Mouse (Mus musculus) forebrain, embryonic 13.5 days (tissue): ENCODE measurements around the gene Fnbp1l. TPM values are rescaled to one million over a fixed set of nuclear protein-coding genes. Genes with fewer than 3 reads are reported as not detected.

Experiments
- ATAC-seq: fragments of 200-750 bp; cut with Nextera tagmentation; 2 replicates; pipeline ENCODE4 v1.8.0; 2017
- H3K27ac ChIP-seq: fragments of 300-500 bp; sonication (generic); 2 replicates; pipeline ENCODE4 v1.5.1; 2015; ENCODE audit warnings: inconsistent platforms, mild to moderate bottlenecking, moderate library complexity
- H3K27me3 ChIP-seq: fragments of 300-500 bp; sonication (generic); 2 replicates; pipeline ENCODE4 v1.6.1; 2015; ENCODE audit warnings: mild to moderate bottlenecking, inconsistent platforms
- H3K36me3 ChIP-seq: fragments of 300-500 bp; sonication (generic); 2 replicates; pipeline ENCODE4 v1.6.1; 2015; ENCODE audit warnings: mild to moderate bottlenecking, inconsistent platforms; ENCODE audit not compliant: poor library complexity, severe bottlenecking
- H3K4me1 ChIP-seq: fragments of 300-500 bp; sonication (generic); 2 replicates; pipeline ENCODE4 v1.6.1; 2015; ENCODE audit warnings: inconsistent platforms
- H3K4me2 ChIP-seq: fragments of 300-500 bp; sonication (generic); 2 replicates; pipeline ENCODE4 v1.6.1; 2015; ENCODE audit warnings: inconsistent platforms, mild to moderate bottlenecking, moderate library complexity
- H3K4me3 ChIP-seq: fragments of 300-500 bp; sonication (generic); 2 replicates; pipeline ENCODE4 v1.5.1; 2015; ENCODE audit warnings: mild to moderate bottlenecking, inconsistent platforms
- H3K9ac ChIP-seq: fragments of 300-500 bp; sonication (generic); 2 replicates; pipeline ENCODE4 v1.6.1; 2015; ENCODE audit warnings: mild to moderate bottlenecking, inconsistent platforms
- H3K9me3 ChIP-seq: fragments of 300-500 bp; sonication (generic); replicated peaks from 2 replicates; pipeline ENCODE4 v1.6.1; 2016; ENCODE audit warnings: inconsistent platforms
- WGBS: fragments of 180-500 bp; shearing (Covaris S2); methylation state at CpG from one replicate; pipeline ENCODE4 v1.1.7; 2015; 5-methylcytosine and 5-hydroxymethylcytosine counted together
- polyA plus RNA-seq: library from polyadenylated mRNA; unstranded; fragments of >200 nt; fragmentation: Nextera tagmentation; extraction: Ambion mirVana; gene quantifications from 2 replicates; pipeline ENCODE4 v1.2.1, GENCODE M21; 2015

Gene Fnbp1l
- polyA plus RNA-seq, 1 experiment from 2014 or later = 181 TPM

DNA sequence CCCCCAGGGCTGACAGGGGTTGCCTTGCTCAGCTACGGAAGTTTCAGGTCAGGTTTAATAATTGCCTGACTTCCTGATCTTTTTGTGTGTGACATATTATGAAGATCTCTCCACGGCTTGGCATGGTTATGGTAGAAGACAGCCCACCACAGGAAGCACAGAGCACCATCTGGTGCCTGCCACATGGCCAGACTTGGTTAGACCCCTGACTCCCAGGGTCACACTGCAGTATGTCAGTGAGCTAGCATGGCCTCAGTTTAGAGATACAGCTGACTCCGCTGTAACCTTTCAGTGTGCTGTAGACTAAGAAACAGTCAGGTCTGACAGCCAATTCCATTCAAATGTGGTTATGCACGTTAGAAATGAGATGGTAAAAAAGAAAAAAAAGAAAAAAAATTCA, 101.8 kb downstream of the Fnbp1l start:
- no peak for ATAC-seq
- no peak overlapping the region; the same call in 1 of the 2 replicates for H3K27ac ChIP-seq
- WGBS = 75% methylated on average over 4 of the region's 4 CpGs

DNA sequence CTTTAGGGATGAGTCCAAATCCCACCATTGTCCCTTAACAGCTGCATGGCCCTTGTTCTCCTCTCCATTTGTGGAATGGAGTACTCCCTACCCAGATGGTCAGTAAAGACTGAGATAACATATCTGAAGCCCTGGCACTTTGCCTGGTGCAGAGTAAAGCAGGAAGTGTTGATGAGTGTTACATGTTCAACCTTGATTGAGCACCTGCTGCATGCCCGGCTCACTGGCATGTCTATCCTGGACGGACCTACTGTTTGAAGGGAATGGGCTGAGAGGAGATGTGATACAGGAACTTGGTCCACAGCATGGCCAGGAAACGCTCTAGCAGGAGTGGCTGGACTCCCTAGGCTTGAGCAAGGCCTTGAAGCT, 103.2 kb downstream of the Fnbp1l start:
- Histone ChIP-seq H3K4me2 (no peak overlapping the region), H3K36me3 (no peaks in the 10 kb centered on the region), H3K9me3 (no peaks in the 10 kb centered on the region), H3K9ac (no peak overlapping the region), H3K4me3 (no peak overlapping the region), H3K27ac (no peak overlapping the region), H3K27me3 (no peaks in the 10 kb centered on the region), H3K4me1 (peaks cover 26% of the 10 kb centered on the region)
- WGBS = 93% methylated on average over 3 of the region's 3 CpGs
- no peak for ATAC-seq

More for the DNA sequence above, 101.8 kb downstream of the Fnbp1l start:
- Histone ChIP-seq H3K4me3 (no peak overlapping the region), H3K9ac (no peak overlapping the region), H3K4me1 (peaks cover 26% of the 10 kb centered on the region), H3K9me3 (no peaks in the 10 kb centered on the region), H3K4me2 (no peak overlapping the region), H3K36me3 (no peaks in the 10 kb centered on the region), H3K27me3 (no peaks in the 10 kb centered on the region)

DNA sequence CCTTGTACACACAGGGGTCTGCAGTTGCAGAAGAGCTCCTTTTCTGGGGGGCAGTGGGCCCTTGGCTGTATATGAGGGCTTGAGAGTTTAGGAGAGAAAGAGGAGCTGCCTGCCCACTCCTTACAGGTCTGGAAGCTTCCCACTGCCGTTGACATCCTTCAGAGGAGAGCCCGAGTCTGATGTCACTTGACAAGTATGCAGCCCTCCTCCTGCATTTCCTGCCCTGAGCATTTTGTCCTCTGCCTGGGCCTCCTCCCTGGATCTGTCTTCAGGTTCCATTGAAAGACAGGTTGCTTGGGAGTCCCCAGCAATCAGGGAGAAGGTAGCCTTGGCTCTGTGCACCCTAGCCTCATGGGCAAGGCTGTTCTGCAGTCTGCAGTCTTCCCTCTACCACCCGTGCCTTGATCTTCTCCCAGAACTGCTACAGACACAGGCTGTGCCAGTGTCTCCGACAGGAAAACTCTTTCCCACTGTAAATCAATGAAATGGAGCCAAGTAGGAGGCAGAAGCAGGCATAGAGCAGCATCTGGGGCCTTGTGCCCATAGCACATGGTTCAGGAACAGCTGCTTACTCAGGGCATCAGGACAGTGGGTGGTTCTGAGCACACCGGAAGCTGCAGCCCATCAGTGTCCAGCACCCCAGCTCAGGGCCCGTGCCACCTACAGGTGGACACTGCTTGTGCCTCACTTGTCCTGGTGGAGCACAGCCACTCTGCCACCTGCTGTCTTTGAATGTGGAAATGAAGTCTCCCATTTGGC, 103.8 kb downstream of the Fnbp1l start:
- no peaks in the 10 kb centered on the region for H3K36me3 ChIP-seq
- H3K9me3 ChIP-seq = no peaks in the 10 kb centered on the region
- no peak overlapping the region for H3K9ac ChIP-seq
- whole genome bisulfite sequencing = 96% methylated on average over 6 of the region's 6 CpGs
- no peak for ATAC-seq
- no peaks in the 10 kb centered on the region for H3K27me3 ChIP-seq
- peaks cover 26% of the 10 kb centered on the region for H3K4me1 ChIP-seq
- H3K27ac ChIP-seq = no peak overlapping the region
- no peak overlapping the region for H3K4me2 ChIP-seq
- H3K4me3 ChIP-seq = no peak overlapping the region

DNA sequence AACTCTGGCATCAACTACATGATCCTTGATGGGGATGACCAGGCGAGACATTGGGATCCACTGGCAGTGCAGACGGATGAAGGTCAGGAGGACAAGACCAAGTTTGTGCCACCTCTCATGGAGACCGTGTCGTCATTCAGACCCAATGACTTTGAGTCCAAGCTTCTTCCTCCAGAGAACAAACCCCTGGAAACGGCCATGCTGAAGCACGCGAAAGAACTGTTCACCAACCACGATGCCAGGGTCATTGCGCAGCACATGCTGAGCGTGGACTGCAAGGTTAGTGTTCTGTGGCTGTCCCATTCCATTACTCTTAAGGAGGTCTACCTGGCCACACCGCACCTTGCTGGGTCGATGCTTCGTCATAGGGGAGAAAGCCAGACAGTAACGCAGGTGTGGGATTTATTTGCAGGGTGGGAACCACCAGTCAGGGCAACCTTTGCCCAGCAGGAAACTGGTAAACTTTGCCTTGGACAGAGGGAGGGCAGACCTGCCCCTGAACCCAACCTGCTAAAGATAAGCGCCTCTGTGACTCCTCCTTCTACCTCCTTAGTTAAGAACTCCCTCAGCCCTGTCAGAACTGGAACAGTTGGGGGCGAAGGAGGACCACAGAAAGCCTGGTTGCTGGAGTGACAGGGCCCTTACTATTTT, 106.7 kb downstream of the Fnbp1l start:
- ATAC-seq = no peak
- Histone ChIP-seq H3K27ac (no peak overlapping the region), H3K27me3 (no peaks in the 10 kb centered on the region), H3K9me3 (no peaks in the 10 kb centered on the region), H3K9ac (no peak overlapping the region), H3K36me3 (no peaks in the 10 kb centered on the region), H3K4me3 (no peak overlapping the region), H3K4me2 (no peak overlapping the region), H3K4me1 (peaks cover 7% of the 10 kb centered on the region; the same call in 1 of the 2 replicates)
- WGBS = 95% methylated on average over 16 of the region's 16 CpGs

DNA sequence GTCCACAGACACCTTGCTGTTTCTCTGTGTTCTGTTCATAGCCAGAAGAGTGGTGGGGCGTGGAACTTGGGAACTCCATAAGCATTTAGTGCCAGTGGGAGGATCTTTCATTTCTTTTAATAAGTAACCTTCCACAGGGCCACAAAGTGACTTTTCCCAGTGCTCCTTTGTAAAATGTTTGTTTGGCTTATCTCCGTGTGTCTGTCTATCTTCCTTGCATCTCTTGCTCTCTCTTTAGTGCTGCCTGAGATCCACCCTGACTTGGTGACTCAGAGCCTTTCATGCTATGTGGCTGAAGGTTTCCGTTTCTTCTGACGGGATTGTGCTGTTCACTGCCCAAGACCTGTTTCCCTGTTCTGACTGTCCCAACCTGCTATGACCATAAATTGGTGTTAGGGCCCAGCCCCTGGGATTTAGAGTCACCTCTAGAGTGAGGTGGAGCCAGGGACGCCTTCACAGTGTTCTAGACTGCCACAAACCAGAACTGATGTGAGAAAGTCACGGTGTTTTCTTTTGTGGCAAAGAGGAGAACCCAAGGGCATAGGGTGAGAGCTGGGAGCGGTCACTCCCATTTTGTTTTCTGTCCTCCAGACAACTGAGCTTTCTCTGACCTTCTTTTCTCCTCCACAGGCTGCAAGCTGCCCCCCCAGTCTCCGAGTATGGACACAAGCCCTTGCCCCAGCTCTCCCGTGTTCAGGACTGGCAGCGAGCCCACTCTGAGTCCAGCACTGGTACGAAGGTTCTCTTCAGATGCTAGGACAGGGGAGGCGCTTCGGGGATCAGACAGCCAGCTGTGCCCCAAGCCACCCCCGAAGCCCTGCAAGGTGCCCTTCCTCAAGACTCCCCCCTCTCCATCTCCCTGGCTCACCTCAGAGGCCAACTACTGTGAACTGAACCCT, 107.5 kb downstream of the Fnbp1l start:
- no peak overlapping the region for H3K4me2 ChIP-seq
- ATAC-seq = no peak
- H3K4me1 ChIP-seq = no peaks in the 10 kb centered on the region
- no peak overlapping the region for H3K27ac ChIP-seq
- no peaks in the 10 kb centered on the region for H3K27me3 ChIP-seq
- no peaks in the 10 kb centered on the region for H3K9me3 ChIP-seq
- WGBS = 91% methylated on average over 14 of the region's 14 CpGs
- no peaks in the 10 kb centered on the region for H3K36me3 ChIP-seq
- H3K4me3 ChIP-seq = no peak overlapping the region
- H3K9ac ChIP-seq = no peak overlapping the region

DNA sequence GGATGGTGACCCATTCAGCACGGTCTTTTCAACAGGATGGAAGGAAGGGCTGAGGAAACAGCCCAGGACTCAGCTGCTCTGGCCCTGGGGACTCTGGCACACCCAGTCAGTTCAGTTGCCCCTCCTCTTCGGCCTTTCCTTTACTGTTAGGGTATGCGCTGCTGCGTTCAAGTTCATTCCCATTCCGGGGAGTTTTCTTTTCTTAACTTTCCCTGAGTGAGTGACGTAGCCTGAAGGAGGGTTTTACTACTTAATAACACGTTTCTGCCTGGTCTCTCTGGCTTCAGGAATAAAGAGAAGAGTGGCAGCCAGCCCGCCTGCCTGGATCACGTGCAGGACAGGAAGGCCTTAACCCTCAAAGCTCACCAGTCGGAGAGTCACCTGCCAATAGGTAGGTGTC, 108.6 kb downstream of the Fnbp1l start:
- no peaks in the 10 kb centered on the region for H3K27me3 ChIP-seq
- H3K4me2 ChIP-seq = no peak overlapping the region
- WGBS = 84% methylated on average over 10 of the region's 10 CpGs
- no peaks in the 10 kb centered on the region for H3K36me3 ChIP-seq
- H3K27ac ChIP-seq = no peak overlapping the region
- ATAC-seq = no peak
- no peak overlapping the region for H3K9ac ChIP-seq
- H3K4me3 ChIP-seq = no peak overlapping the region
- 0 out of 2 replicates have a peak, but pooled peaks cover 3% of the 10 kb centered on the region for H3K4me1 ChIP-seq
- H3K9me3 ChIP-seq = no peaks in the 10 kb centered on the region

DNA sequence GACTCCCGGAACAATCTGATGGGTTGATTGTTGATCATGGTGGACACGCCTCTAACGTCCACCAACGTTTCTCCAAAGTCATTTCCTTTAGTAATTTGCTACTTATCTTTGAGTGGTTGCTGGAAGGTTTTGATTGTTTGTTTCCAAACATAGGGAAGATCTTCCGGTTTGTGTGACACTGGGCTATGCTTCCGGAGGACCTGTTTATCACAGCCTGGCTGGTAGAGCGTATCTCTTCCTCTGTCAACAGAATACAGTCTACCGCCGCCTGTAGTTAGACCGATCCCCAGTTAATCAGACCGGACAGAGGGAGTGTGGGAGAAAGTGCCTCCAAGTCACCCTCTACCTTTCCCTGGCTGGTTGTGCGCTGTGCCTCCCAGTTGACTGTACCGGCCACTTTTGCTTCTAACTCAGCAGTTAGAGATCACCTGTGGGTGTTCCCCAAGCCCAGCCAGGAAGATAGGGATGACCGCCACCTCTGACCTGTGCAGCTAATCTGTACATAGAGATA, 109.2 kb downstream of the Fnbp1l start:
- no peaks in the 10 kb centered on the region for H3K36me3 ChIP-seq
- no peak overlapping the region for H3K9ac ChIP-seq
- no peaks in the 10 kb centered on the region for H3K27me3 ChIP-seq
- 91% methylated on average over 14 of the region's 14 CpGs for WGBS
- no peak overlapping the region for H3K4me2 ChIP-seq
- no peaks in the 10 kb centered on the region for H3K9me3 ChIP-seq
- no peak overlapping the region for H3K4me3 ChIP-seq
- ATAC-seq = no peak
- H3K4me1 ChIP-seq = 0 out of 2 replicates have a peak, but pooled peaks cover 3% of the 10 kb centered on the region
- no peak overlapping the region for H3K27ac ChIP-seq

DNA sequence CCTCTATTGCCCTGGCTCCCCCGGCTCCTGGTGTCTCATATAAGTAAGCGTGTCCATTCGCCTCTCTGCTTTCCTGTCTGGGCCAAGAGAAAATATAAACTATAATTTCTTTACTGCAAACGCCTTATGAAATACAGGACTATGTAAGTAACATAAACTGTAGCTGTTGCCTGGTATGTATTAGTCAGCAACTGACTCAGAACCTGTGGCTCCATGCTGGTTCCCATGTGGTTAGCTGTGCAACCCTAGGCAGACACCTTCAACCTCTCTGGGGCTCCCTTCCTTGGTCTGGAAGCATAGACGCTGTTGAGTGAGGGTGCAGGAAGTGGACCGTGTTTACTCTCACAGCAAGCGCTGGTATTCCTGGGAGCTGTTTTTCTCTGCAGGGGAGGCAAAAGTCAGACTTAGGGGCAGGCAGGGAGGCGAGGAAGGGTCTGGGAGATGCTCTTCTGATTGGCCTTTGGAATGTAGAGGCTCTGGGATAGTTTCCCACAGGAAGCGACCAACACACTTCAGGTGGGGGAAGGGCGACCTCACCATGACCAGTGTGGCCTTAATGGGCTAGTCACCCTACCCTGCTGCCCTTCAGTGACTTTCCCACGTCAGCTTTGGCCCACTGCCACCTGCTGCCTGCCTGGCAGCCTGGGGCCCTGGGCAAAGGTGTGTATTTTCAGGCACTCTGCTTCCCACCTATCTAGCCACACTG, 109.8 kb downstream of the Fnbp1l start:
- Histone ChIP-seq H3K4me2 (no peak overlapping the region), H3K9me3 (no peaks in the 10 kb centered on the region), H3K9ac (no peak overlapping the region), H3K4me3 (no peak overlapping the region), H3K4me1 (0 out of 2 replicates have a peak, but pooled peaks cover 3% of the 10 kb centered on the region), H3K36me3 (no peaks in the 10 kb centered on the region), H3K27me3 (no peaks in the 10 kb centered on the region), H3K27ac (no peak overlapping the region)
- no peak for ATAC-seq
- 84% methylated on average over 11 of the region's 11 CpGs for WGBS

DNA sequence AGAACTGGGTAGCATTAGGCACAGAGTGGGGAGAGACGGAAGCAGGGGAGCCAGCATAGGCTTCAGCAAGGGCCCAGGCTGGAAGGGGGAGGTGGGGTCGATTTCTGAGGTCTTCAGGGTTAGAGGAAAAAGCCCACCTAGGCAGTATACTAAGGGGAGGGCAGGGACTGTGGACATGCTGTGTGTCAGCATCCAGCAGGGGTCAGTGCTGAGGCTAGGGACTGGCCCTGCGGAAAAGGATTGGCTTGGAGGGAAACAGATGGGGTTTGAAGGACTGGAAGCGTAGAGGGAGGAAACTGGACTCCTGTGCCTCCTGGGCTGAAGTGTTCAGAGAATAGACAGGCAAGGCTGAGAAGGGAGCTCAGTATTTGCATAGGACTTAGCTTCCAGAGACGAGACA, 110.4 kb downstream of the Fnbp1l start:
- H3K9ac ChIP-seq = no peak overlapping the region
- no peaks in the 10 kb centered on the region for H3K27me3 ChIP-seq
- 43% methylated on average over 5 of the region's 5 CpGs for WGBS
- no peak overlapping the region for H3K4me2 ChIP-seq
- no peaks in the 10 kb centered on the region for H3K9me3 ChIP-seq
- H3K4me1 ChIP-seq = 0 out of 2 replicates have a peak, but pooled peaks cover 3% of the 10 kb centered on the region
- no peak overlapping the region for H3K27ac ChIP-seq
- no peak overlapping the region for H3K4me3 ChIP-seq
- no peaks in the 10 kb centered on the region for H3K36me3 ChIP-seq
- ATAC-seq = peak; percentile 76

DNA sequence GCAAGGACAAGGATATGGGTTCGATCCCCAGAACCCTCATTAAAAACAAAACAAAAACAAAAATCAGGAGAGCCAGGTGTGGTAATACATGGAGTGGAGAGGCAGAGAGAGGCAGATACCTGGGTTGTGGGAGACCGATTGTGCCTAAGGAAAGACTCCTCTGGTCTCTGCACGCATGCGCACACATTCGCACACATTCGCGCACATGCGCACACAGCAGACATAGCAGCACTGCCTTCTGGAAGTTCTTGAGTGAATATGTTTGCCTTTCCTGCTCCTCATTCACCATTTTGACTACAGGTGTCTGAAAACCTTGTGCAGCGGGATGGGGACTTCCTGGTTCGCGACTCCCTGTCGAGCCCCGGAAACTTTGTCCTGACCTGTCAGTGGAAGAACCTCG, 111.7 kb downstream of the Fnbp1l start:
- Histone ChIP-seq H3K4me2 (no peak overlapping the region), H3K4me1 (0 out of 2 replicates have a peak, but pooled peaks cover 3% of the 10 kb centered on the region), H3K27me3 (no peaks in the 10 kb centered on the region), H3K27ac (no peak overlapping the region), H3K9ac (no peak overlapping the region), H3K9me3 (no peaks in the 10 kb centered on the region), H3K4me3 (no peak overlapping the region), H3K36me3 (no peaks in the 10 kb centered on the region)
- 96% methylated on average over 14 of the region's 14 CpGs for WGBS
- no peak for ATAC-seq

DNA sequence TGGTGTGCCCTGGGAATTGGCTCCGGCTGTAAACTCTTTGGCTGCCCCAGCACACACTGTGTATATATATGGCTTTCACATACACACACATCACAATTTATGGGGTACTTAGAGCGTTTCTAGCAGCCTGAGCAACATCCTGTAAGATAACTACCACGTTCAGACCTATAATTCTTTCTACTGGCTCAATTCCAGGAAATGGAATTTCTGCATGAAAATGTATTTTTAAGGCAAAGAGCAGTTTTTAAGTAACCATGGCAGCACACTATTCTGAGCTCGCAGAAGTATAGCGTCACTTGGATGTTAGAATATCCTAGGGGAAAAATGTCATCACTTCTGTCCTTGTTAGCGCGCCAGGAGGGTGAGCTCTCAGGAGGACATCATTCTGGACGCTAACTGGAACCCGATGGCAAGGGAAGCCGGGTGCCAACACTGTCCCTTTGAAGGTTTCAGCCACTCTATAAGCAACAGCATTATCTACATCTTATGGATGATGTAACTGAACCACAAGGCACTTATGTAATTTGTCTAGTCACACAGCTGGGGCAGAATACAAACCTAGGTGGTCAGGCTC, 113.1 kb downstream of the Fnbp1l start:
- WGBS = 84% methylated on average over 10 of the region's 10 CpGs
- Histone ChIP-seq H3K9me3 (no peaks in the 10 kb centered on the region), H3K9ac (no peak overlapping the region), H3K27me3 (no peaks in the 10 kb centered on the region), H3K4me1 (0 out of 2 replicates have a peak, but pooled peaks cover 3% of the 10 kb centered on the region), H3K4me2 (no peak overlapping the region), H3K4me3 (no peak overlapping the region), H3K27ac (peak overlapping the region; percentile 40; the same call in 1 of the 2 replicates), H3K36me3 (no peaks in the 10 kb centered on the region)
- peak; percentile 19; the same call in 1 of the 2 replicates for ATAC-seq
